Mouse (Mus musculus): ENCODE results near the gene Sf3b6. TPM values are rescaled to one million over a fixed set of nuclear protein-coding genes. Genes with fewer than 3 reads are reported as not detected.
A peak's percentile ranks its signal among the peaks of the same experiment; 100 is the strongest.
"Not testable (repeated sequence)": the region's sequence is repeated elsewhere in the genome, so short reads cannot be mapped to it uniquely, and the experiment has no call there.

Sf3b6 gene
- 10 to 100 TPM; 24.8 to 31.4 TPM for total RNA-seq (2021)
- long read RNA-seq, experiment 1, transcript Sf3b6-202 (2 exons, 455 nt): minor isoform, 6 of 33 reads
- long read RNA-seq, experiment 1, transcript Sf3b6-201 (4 exons, 1,180 nt): major isoform, 25 of 33 reads
- long read RNA-seq, experiment 1, partial matches to known transcripts: 0 of 33 reads
- long read RNA-seq, experiment 1, other reads (novel, unspliced or antisense): 2 of 33 reads
- long read RNA-seq, experiment 2, transcript Sf3b6-201 (4 exons, 1,180 nt): major isoform, 34 of 39 reads
- long read RNA-seq, experiment 2, partial matches to known transcripts: 0 of 39 reads
- long read RNA-seq, experiment 2, other reads (novel, unspliced or antisense): 4 of 39 reads

GRCm38 (mm10) chr12:4817361-4818101 is at the start of gene Sf3b6:
Gene Sf3b6 (plus strand): TSS chr12:4817544.
- intact Hi-C loops (cut with DNase I): loop anchor here (2.0 kb wide), 1 partner anchor 23 kb away; the partner anchor contains the start of gene Fkbp1b
- DNase-seq: peak; percentile 98 to 99

DNA sequence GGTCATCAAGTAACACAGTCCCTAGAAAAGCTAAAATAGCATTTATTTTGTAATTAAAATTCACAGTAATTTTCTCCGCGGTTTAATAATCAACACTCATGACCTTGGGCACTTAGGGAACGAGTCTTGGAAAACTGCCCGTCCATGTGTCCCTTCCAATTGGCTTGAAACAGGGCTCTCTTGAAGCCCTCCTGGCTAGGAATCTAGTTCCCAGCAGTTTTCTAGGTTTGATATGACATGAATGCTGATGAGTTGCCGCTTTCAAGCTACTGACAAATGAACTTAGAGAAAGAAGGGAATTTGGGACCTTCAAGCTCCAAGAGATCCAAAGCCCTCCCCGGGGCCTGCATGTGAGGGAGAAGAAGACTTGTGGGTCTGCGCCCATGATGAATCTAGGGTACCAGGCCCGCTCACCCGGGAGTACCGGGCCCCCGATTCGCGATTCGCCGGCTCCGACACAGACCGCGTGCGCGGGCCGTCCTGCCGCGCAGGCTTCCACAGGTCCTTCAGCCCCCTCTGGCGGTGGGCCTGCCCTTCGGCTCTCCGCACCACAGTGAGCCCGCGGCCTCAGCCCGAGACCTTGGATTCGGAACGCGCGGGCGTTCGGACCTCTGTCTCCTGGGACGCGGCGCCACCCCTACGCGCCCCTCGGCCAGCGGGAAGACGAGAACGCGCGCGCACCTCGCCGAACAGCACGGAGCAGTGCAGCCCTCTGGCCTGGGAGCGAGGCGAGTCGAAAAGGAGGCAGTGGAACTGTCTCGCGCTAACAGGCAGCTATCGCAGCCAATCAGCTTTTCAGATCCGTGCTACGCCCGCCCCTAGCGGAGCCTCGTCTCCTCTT is 48.6 kb upstream of the Sf3b6 start, which contains the start of the genes Pfn4 and Fam228b:
Pfn4 (plus strand) TSS at position 531 of the 841 bp plus-strand sequence.
Fam228b (minus strand) TSS at position 776 of the 841 bp plus-strand sequence.
- intact Hi-C loops (cut with DNase I): loop anchor here (5.0 kb wide), 1 partner anchor 196 kb away; no protein-coding TSS in a partner anchor

DNA sequence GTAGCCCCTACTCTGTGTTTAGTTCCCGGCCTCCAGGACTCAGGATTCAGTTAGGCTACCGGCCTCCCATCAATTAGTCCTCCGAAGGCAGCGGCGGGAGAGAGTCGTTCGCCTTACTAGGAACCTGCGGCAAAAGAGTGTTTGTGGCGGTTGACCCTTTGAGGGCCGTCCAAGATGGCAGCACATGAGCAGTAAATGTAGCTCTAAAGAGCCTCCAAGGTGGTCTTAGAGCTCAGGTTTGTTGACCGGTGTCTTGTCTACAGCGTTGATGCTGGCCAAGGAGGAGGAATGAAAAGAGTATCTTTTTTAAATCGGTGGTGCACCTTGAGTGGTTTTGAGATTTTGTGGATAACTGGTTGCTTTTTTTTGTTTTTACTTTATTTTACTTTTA is 48.0 kb upstream of the Sf3b6 start:
- intact Hi-C loops (cut with DNase I): loop anchor here (5.0 kb wide), 1 partner anchor 197 kb away; no protein-coding TSS in a partner anchor

More for the DNA sequence above, 48.6 kb upstream of the Sf3b6 start, which contains the start of the genes Pfn4 and Fam228b:
- DNase-seq: peak; percentile 94 to 98

GRCm38 (mm10) chr12:4774895-4775587 is 42.3 kb upstream of the Sf3b6 start:
- intact Hi-C loops (cut with DNase I): no loop called here
- DNase-seq: no peak

More for the DNA sequence above, 48.0 kb upstream of the Sf3b6 start:
- no peak for DNase-seq

- no peak for DNase-seq
- intact Hi-C loops (cut with DNase I): no loop called here
These were observed 41.8 kb upstream of the Sf3b6 start for GRCm38 (mm10) chr12:4775588-4775949.

DNA sequence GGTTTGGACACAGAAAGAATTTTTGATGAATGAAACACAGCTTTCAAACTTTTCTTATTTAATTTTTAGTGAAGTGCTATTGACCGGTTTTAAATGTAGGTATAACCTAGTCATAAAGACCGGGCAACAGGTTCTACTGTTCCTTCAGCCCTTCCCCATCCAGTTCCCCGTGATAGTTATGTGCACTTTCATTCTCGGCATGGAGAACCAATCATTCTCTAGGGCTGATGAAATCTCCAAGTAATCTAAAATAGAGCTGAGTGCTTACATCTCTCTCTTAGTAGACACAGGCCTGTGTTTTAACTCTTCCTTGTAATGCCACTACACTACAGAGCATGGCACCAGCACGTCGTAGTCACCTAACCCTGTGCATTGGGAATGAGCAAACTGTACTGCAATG is 39.6 kb upstream of the Sf3b6 start:
- intact Hi-C loops (cut with DNase I): no loop called here
- DNase-seq: no peak

GRCm38 (mm10) chr12:4780245-4780644 is 37.1 kb upstream of the Sf3b6 start:
- no peak for DNase-seq
- intact Hi-C loops (cut with DNase I): no loop called here

DNA sequence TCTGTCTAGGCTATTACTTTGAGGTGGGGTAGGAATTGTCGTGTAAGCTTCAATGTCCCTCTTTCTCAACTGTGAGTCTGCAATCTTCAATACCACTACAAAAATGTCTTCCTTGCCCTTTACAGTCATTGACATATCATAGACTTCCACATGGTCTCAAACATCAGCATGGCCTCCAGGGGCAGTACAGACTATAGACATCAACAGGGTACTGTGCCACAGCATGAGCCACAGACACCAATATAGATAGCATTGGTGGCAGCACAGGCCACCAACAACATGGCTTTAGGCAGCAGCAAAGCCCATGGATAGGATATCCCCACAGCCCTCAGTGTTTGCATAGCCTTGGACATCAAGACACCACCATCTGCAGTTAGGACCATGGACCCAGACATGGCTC is 36.1 kb upstream of the Sf3b6 start:
- intact Hi-C loops (cut with DNase I): no loop called here
- no peak for DNase-seq

- intact Hi-C loops (cut with DNase I); DNase-seq: not testable (repeated sequence)
These were observed 35.5 kb upstream of the Sf3b6 start for GRCm38 (mm10) chr12:4781725-4782404.

GRCm38 (mm10) chr12:4783598-4783997 is 33.7 kb upstream of the Sf3b6 start:
- DNase-seq: no peak
- intact Hi-C loops (cut with DNase I): no loop called here

GRCm38 (mm10) chr12:4784466-4784865 is 32.9 kb upstream of the Sf3b6 start:
- no peak for DNase-seq
- intact Hi-C loops (cut with DNase I): no loop called here

DNA sequence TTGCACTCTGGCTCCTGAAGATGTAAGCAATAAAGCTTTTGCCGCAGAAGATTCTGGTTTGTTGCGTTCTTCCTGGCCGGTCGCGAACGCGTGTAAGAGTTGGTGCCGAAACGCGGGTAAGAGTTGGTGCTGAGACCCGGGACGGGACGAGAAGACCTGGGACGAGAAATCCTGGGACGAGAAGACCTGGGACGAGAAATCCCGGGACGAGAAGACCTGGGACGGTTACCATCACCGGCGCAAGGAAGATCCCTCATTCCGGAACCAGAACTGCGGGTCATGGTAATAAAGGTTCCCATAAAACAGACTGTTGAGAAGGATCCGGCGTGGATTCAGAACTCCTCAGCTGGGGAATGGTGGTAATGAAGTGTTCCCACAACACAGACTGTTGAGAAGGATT is 29.2 kb upstream of the Sf3b6 start:
- intact Hi-C loops (cut with DNase I); DNase-seq: not testable (repeated sequence)

DNA sequence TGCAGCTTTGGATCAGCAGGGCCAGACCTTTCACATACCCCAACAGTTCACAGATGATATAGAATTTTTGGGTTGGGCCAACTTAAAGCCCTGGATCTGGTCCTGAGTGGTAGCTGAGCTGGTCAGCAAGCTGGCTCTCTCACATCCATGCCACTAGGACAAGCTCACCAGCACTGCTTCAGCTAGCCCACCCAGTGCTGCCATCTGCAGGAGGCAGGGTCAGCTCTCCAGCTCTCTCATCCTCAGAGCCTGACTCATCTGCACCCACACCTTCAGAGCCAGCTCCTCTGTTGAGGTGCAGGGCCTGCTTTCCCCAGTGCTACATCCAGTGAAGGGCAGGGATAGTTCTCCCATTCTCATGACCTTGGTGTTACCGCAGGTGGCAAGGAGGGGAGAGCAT is 23.6 kb upstream of the Sf3b6 start:
- intact Hi-C loops (cut with DNase I): no loop called here
- DNase-seq: no peak

GRCm38 (mm10) chr12:4797471-4797870 is 19.9 kb upstream of the Sf3b6 start:
- DNase-seq; intact Hi-C loops (cut with DNase I): not testable (repeated sequence)

DNA sequence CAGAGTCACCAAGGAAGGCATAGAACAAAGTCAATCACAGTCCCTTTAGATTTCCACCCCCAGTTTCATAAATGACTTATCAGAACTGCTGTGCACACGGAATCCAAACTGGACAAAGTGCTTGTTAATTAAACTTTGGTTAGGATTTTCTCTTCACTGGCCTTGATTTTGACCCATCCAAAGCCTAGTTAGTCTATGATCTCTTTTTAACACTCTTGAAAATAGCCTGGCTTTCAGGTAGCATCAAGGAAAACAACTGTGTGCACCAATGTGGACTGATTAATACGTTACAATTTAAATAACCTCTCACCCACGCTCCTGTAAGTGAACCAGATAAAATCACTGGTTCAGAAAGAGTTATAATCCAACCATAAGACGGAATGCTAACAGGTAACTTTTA is 6.3 kb upstream of the Sf3b6 start:
- DNase-seq: no peak
- intact Hi-C loops (cut with DNase I): no loop called here

- intact Hi-C loops (cut with DNase I): no loop called here
- DNase-seq: no peak
These were observed 5.6 kb upstream of the Sf3b6 start for GRCm38 (mm10) chr12:4811705-4812104.

DNA sequence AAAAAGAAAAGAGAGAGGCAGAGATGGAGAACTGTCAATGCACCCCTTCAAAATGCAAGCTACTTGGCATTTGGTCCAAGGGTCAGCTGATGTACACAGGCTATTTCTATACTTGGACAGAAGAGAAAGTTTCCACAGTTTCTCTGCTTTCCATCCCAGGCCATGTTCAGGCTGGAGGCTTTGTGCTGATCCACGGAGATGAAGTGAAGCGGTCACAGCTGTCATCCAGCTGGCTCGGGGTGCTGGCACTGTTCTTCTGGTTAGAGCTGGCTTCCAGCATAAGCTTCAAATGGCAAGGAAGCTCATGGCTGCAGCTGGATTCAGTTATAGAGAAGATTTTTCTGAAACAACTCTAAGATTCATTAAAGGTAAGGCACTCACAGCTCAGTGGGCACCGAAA is 3.7 kb upstream of the Sf3b6 start:
- intact Hi-C loops (cut with DNase I): no loop called here
- DNase-seq: peak in 1 of 2 experiments; percentile 11

DNA sequence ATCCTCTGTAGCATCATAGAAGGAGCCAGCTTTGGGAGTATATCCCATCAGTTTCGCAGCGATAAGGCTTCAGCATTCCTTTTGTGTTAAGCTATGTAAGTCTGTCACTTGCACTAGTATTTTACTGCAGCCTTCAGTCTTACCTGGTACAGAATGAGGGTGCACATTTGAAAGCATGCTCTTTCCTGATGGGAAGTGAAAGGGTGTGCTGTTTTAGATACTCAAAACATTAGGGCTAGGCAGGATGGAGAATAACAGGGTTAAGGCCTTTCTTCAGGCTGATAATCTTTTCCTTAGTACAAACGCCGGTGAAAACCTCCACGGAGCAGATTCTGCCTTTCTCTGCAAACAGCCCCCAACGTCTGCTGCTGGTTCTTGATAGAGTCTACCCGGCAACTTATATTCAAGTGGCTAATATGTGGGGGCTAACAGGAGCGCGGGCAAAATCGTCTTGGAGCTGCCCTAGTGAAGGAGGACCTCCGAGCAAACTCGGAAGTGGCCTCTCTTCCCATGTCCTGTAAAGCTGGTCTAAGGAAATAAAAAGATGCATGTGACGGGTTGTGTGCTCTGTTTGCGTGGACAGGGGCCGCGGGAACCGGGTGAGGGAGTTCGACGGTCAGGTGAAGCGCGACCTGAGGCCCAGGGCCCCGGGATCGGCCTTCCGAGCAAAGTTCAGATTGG is 524 bp upstream of the Sf3b6 start:
- no peak for DNase-seq
- intact Hi-C loops (cut with DNase I): loop anchor here (2.0 kb wide), 1 partner anchor 24 kb away; the partner anchor contains the start of gene Fkbp1b

GRCm38 (mm10) chr12:4827256-4827655 is 9.9 kb downstream of the Sf3b6 start:
- intact Hi-C loops (cut with DNase I): no loop called here
- no peak for DNase-seq
